Mouse (Mus musculus) hindbrain, postnatal 0 days (tissue): ENCODE measurements around the gene Cgref1. TPM values are rescaled to one million over a fixed set of nuclear protein-coding genes. Genes with fewer than 3 reads are reported as not detected.

ENCODE experiments used
- ATAC-seq: fragments of 200-750 bp; cut with Nextera tagmentation; 2 replicates; pipeline ENCODE4 v1.8.0; 2017; ENCODE audit warnings: mild to moderate bottlenecking, moderate TSS enrichment, moderate library complexity
- DNase-seq: peaks from one replicate; pipeline ENCODE4 v3.0.0-alpha.2; 2015; ENCODE audit warnings: low spot score
- H3K27ac ChIP-seq: fragments of 300-500 bp; sonication (generic); 2 replicates; pipeline ENCODE4 v1.5.1; 2014; ENCODE audit warnings: mild to moderate bottlenecking
- H3K27me3 ChIP-seq: fragments of 300-500 bp; sonication (generic); 2 replicates; pipeline ENCODE4 v1.6.1; 2014; ENCODE audit warnings: low read length, mixed read lengths; ENCODE audit not compliant: insufficient read depth
- H3K36me3 ChIP-seq: fragments of 300-500 bp; sonication (generic); 2 replicates; pipeline ENCODE4 v1.6.1; 2014; ENCODE audit warnings: low read length, mixed read lengths; ENCODE audit not compliant: insufficient read depth
- H3K4me1 ChIP-seq: fragments of 300-500 bp; sonication (generic); 2 replicates; pipeline ENCODE4 v1.6.1; 2014; ENCODE audit warnings: antibody characterized with exemption, low read length, mixed read lengths; ENCODE audit not compliant: insufficient read depth
- H3K4me2 ChIP-seq: fragments of 300-500 bp; sonication (generic); 2 replicates; pipeline ENCODE4 v1.6.1; 2014; ENCODE audit warnings: low read depth, mild to moderate bottlenecking, low read length, moderate library complexity, mixed read lengths
- H3K4me3 ChIP-seq: fragments of 300-500 bp; sonication (generic); 2 replicates; pipeline ENCODE4 v1.5.1; 2014; ENCODE audit warnings: low read length
- H3K9ac ChIP-seq: fragments of 300-500 bp; sonication (generic); replicated peaks from 2 replicates; pipeline ENCODE4 v1.6.1; 2014; ENCODE audit warnings: mild to moderate bottlenecking, low read length, moderate library complexity, mixed read lengths
- H3K9me3 ChIP-seq: fragments of 300-500 bp; sonication (generic); 2 replicates; pipeline ENCODE4 v1.6.1; 2016; ENCODE audit warnings: low read length, mixed read lengths
- CTCF ChIP-seq: IDR thresholded peaks from 2 replicates; pipeline ENCODE4 v1.5.1; 2016; ENCODE audit warnings: antibody characterized with exemption, control low read depth, low read depth
- WGBS: fragments of 180-500 bp; shearing (Covaris S2); extraction: QIAGEN DNeasy Blood & Tissue Kit; methylation state at CpG from one replicate; pipeline ENCODE4 v1.1.7; 2014; 5-methylcytosine and 5-hydroxymethylcytosine counted together
- polyA plus RNA-seq: library from polyadenylated mRNA; unstranded; fragments of >200 nt; fragmentation: Nextera tagmentation; extraction: Ambion mirVana; gene quantifications from 2 replicates; pipeline ENCODE4 v1.2.1, GENCODE M21; 2015
- total RNA-seq: library from RNA; depleted of rRNA; stranded (reverse); fragments of >200 nt; gene quantifications from 2 replicates; pipeline ENCODE4 v1.2.3, GENCODE M21; 2014

Cgref1 gene
- total and polyA plus RNA-seq, 2 experiments from 2014 or later: 88.0 to 114 TPM

DNA sequence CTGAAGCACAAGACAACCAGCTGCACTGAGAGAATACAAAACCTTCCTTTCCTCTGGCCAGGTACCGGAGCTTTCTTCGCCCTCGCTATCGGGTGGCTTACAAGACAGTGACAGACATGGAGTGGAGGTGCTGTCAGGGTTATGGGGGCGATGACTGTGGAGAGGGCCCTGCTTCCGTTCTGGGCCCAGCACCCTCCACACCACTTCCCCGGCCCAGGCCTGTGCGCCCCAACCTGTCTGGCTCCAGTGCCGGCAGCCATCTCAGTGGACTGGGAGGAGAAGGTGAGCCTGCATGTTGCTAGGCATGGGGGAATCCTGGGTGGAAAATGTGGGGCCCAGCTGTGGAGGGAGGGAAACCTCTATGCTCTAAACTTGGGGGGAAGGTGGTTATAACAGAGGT, 29.9 kb downstream of the Cgref1 start:
- H3K4me3 ChIP-seq: no peak overlapping the region
- ATAC-seq (0 out of 2 replicates have a peak, but pooled peaks have one; percentile 10), DNase-seq (no peak)
- no peaks in the 10 kb centered on the region for H3K36me3 ChIP-seq
- H3K4me1 ChIP-seq: peaks cover 6% of the 10 kb centered on the region
- no peak for TF ChIP-seq CTCF
- no peaks in the 10 kb centered on the region for H3K9me3 ChIP-seq
- peak overlapping the region; percentile 23; the same call in 1 of the 2 replicates for H3K4me2 ChIP-seq
- H3K27me3 ChIP-seq: no peaks in the 10 kb centered on the region
- H3K27ac ChIP-seq: no peak overlapping the region
- no peak overlapping the region; the same call in 1 of the 2 replicates for H3K9ac ChIP-seq
- 68% methylated on average over 9 of the region's 9 CpGs for WGBS

DNA sequence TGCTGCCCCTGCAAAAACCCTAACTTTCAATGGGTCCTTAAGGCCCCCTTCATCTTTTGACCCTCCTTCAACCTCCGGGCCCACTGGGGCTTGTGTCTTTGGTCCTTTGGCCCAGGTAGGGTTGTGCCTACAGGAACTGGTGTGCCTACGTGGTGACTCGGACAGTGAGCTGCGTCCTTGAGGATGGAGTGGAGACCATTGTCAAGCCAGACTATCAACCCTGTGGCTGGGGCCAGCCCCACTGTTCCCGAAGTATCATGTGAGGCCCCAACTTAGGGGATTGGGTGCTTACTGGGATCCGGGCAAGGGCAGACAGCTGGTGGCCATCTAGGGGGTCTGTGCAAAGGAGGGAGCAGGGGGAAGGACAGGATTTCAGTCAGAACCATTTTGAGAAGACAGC, 30.5 kb downstream of the Cgref1 start:
- ATAC-seq (no peak), DNase-seq (no peak)
- no peak overlapping the region; the same call in 1 of the 2 replicates for H3K4me2 ChIP-seq
- H3K9ac ChIP-seq: no peak overlapping the region
- no peaks in the 10 kb centered on the region for H3K27me3 ChIP-seq
- TF ChIP-seq CTCF: no peak
- H3K36me3 ChIP-seq: no peaks in the 10 kb centered on the region
- peaks cover 3% of the 10 kb centered on the region for H3K4me1 ChIP-seq
- no peak overlapping the region for H3K4me3 ChIP-seq
- H3K9me3 ChIP-seq: no peaks in the 10 kb centered on the region
- 85% methylated on average over 6 of the region's 6 CpGs for WGBS
- no peak overlapping the region for H3K27ac ChIP-seq

DNA sequence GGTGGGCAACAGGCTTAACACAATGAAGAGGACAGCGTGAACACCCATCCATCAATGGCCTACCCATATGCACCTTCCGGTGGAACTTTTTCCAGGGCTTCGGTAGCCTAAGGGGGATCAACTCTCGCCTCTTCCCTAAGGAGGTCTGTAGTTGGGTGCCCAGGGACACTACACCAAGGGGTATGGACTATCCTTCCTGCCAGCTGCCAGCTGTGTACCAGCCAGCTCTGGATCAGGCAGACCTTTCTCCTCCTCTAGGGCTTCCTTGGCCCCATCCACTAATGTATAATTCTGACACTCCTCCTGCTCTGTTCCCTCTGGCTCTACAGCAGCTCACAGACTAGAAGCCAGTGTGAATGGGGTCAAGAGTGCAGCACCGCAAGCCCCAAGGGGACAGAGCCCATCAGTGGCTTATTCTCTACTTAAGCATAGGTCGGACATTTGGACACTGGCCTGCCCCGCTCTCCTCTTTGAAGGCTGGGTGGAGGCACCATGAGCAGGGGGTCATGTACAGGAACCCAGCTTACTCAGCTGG, 31.2 kb downstream of the Cgref1 start:
- no peak for TF ChIP-seq CTCF
- 73% methylated on average over 7 of the region's 7 CpGs for WGBS
- H3K27me3 ChIP-seq: no peaks in the 10 kb centered on the region
- H3K4me2 ChIP-seq: peak overlapping the region; percentile 19
- no peak overlapping the region for H3K9ac ChIP-seq
- no peaks in the 10 kb centered on the region for H3K9me3 ChIP-seq
- no peak overlapping the region for H3K27ac ChIP-seq
- no peak overlapping the region for H3K4me3 ChIP-seq
- DNase-seq: no peak
- no peaks in the 10 kb centered on the region for H3K36me3 ChIP-seq
- ATAC-seq: no peak
- peaks cover 3% of the 10 kb centered on the region for H3K4me1 ChIP-seq

DNA sequence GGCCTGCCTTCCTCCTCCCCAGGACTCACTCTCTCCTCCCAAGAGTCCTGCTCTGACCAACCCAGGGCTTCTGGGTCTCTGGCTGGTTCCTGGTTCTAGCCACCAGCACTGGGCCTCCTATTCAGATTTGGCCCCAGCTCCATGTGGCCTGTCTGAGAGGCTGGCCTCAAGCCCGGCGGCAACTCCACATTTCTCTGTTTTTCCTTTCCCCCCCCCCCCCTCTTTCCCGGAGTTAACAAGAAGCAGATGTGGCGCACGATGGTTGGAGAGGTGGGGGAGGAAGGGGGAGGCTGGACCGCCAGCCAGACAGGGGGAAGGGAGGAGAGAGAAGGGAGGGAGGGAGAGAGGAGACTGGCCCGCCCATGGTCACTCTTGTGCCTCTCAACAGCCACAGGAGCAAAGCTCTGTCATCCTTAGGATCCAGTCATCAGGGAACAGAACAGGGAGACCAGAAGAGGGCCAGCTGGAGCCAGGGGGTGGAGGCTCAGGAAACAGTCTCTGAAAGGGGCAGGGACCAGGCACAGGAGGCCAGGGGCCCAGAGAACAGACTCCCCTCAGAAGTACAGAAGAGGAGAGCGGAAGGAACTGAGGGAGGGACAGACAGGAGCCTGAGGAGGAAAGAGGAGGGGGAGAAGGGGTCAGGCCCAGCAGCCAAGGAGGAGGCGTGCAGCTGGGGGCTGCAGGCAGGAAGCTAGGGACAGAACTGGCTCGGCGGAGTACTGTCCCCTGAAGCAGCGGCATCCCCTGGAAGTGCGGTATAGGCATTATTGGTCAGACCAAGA, 32.1 kb downstream of the Cgref1 start, which contains the start of gene Emilin1:
Gene Emilin1 (plus strand): TSS at position 343 of the 782 bp plus-strand sequence.
- peak within 1 kb of the TSS; percentile 19 for H3K4me2 ChIP-seq
- peak within 1 kb of the TSS; percentile 27 for H3K27ac ChIP-seq
- 29% methylated on average over 13 of the region's 13 CpGs for WGBS
- DNase-seq (peak; percentile 62), ATAC-seq (peak; percentile 22)
- no peak for TF ChIP-seq CTCF
- H3K9ac ChIP-seq: no peak within 1 kb of the TSS
- peaks cover 3% of the 10 kb centered on the region for H3K4me1 ChIP-seq
- no peak within 1 kb of the TSS for H3K4me3 ChIP-seq
- no peaks in the 10 kb centered on the region for H3K9me3 ChIP-seq
- no peaks in the 10 kb centered on the region for H3K27me3 ChIP-seq
- no peaks in the 10 kb centered on the region for H3K36me3 ChIP-seq

DNA sequence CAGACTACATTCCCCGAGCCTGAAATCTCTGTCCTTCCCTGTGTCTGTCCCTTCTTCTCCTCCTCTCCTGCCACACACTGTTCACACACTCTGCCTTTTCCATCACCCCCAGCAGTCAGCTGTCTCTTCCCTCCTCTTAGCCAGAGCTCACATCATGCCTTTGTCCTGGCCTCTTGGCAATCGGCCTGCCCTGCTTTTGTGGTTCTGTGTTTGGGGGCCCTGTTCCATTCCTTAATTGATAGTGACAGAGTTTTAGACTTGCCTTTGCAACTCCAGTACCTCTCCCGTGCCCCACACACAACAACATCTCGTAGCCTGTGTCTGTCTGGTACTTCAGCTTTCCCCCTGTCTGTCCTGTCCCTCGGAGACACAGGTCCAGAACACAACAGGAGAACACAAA, 33.2 kb downstream of the Cgref1 start:
- no peak for TF ChIP-seq CTCF
- Histone ChIP-seq H3K27ac (peak overlapping the region; percentile 27; the same call in 1 of the 2 replicates), H3K27me3 (no peaks in the 10 kb centered on the region), H3K9ac (no peak overlapping the region), H3K9me3 (no peaks in the 10 kb centered on the region), H3K4me3 (no peak overlapping the region), H3K4me1 (peaks cover 3% of the 10 kb centered on the region), H3K4me2 (no peak overlapping the region), H3K36me3 (no peaks in the 10 kb centered on the region)
- DNase-seq (peak; percentile 23), ATAC-seq (no peak)
- 54% methylated on average over 5 of the region's 5 CpGs for WGBS

DNA sequence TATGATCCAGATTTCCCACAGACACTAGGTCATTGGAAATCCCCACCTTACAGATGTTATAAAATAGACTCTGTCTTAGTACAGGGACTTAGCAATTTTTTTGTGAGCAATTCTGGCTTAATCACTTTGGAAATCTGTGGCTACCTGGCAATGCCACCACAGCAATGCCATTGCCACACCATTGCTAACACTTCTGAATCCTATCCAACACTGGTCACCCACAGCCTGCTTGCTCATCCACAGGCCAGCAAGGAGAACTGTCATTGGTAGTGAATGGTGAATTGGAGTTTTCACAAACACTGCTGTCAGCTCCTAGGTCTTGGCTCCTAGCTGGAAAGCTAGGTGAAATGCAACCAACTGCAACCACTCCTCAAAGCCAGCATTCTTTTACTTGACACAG, 34.9 kb downstream of the Cgref1 start:
- H3K4me2 ChIP-seq: no peak overlapping the region
- ATAC-seq (no peak), DNase-seq (no peak)
- H3K9ac ChIP-seq: no peak overlapping the region
- H3K4me3 ChIP-seq: no peak overlapping the region
- no peaks in the 10 kb centered on the region for H3K36me3 ChIP-seq
- peaks cover 5% of the 10 kb centered on the region for H3K4me1 ChIP-seq
- no peaks in the 10 kb centered on the region for H3K9me3 ChIP-seq
- no peaks in the 10 kb centered on the region for H3K27me3 ChIP-seq
- H3K27ac ChIP-seq: no peak overlapping the region
- no peak for TF ChIP-seq CTCF

DNA sequence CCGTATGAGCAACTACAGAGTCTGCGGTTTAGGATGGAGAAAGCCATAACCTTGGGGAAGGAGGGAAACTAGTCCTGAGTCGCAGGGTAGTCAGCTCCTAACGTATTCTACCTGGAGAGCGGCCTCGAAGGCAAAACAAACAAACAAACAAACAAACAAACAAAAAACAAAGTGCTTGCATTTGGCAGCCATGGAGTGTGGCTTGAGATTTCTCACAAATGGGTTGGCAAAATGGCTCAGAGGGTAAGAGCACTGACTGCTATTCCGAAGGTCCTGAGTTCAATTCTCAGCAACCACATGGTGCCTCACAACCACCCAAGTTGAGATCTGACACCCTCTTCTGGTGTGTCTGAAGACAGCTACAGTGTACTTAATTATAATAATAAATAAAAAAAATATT, 35.5 kb downstream of the Cgref1 start:
- Histone ChIP-seq H3K9ac (no peak overlapping the region), H3K9me3 (no peaks in the 10 kb centered on the region), H3K4me2 (no peak overlapping the region), H3K36me3 (peaks cover 3% of the 10 kb centered on the region; the same call in 1 of the 2 replicates), H3K4me3 (no peak overlapping the region), H3K27me3 (no peaks in the 10 kb centered on the region), H3K27ac (no peak overlapping the region), H3K4me1 (peaks cover 4% of the 10 kb centered on the region)
- no peak for TF ChIP-seq CTCF
- ATAC-seq (no peak), DNase-seq (no peak)
- WGBS: 85% methylated on average over 7 of the region's 7 CpGs
